Mouse (Mus musculus) heart, adult 2 months (tissue): ENCODE data around the gene Capsl.

Experiments used
- CTCF ChIP-seq: fragments of 200-600 bp; IDR thresholded peaks from 2 replicates; pipeline ENCODE4 v1.8.1; 2022; ENCODE audit warnings: antibody characterized with exemption, mild to moderate bottlenecking, moderate library complexity
- EP300 ChIP-seq: fragments of 200-500 bp; IDR thresholded peaks from 2 replicates; pipeline ENCODE4 v1.6.1; 2011; ENCODE audit warnings: low read depth, low read length, control low read depth; ENCODE audit not compliant: insufficient read depth
- POLR2A ChIP-seq: fragments of 200-500 bp; IDR thresholded peaks from 2 replicates; pipeline ENCODE4 v1.6.1; 2011; ENCODE audit warnings: mild to moderate bottlenecking, low read depth, low read length, control low read depth; ENCODE audit not compliant: insufficient read depth

- TF ChIP-seq CTCF (no peak), POLR2A (no peak), EP300 (no peak)
Observed at GRCm38 (mm10) chr15:9429843-9430242, 6.0 kb upstream of the Capsl start.
